Mouse (Mus musculus): ENCODE measurements around the gene Nomo1. TPM values are rescaled to one million over a fixed set of nuclear protein-coding genes. Genes with fewer than 3 reads are reported as not detected.
A peak's percentile ranks its signal among the peaks of the same experiment; 100 is the strongest.

Gene Nomo1
- polyA plus RNA-seq, 1 experiment from 2014 or later: 34.4 TPM

DNA sequence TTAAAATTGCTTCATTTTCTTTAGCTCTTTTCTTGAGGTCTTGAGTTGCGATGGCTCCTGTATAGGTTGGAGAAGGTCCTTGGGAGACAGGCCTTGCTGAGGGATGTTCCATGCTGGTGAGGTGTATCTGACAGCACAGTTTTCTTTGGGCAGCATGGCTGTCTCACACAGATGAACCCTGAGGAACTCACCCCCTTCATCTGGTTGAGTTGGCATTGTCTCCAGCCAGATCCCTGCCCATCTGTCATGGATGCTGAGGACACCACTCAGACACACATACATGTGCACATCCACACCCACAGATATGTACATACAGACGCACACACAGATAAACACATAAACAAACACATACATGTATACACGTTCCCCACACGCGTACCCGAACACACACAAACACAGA lies 29.8 kb downstream of the Nomo1 start:
- no peaks in the 10 kb centered on the region for H3K4me1 ChIP-seq (replicated peaks; ENCODE audit: control insufficient read depth, insufficient read depth, low read length)
- ATAC-seq: no peak
- H3K9me3 ChIP-seq (ENCODE audit: control insufficient read depth): no peaks in the 10 kb centered on the region
- TF ChIP-seq CTCF (IDR thresholded peaks at IDR 0.05; ENCODE audit: low read depth): no peak
- no peak overlapping the region for H3K27ac ChIP-seq (ENCODE audit: low read depth, low read length)
- peaks cover 94% of the 10 kb centered on the region for H3K36me3 ChIP-seq (ENCODE audit: control insufficient read depth, insufficient read depth)
- H3K27me3 ChIP-seq (replicated peaks; ENCODE audit: control insufficient read depth, insufficient read depth, low read length): no peaks in the 10 kb centered on the region
- H3K4me2 ChIP-seq (replicated peaks; ENCODE audit: low read depth): no peak overlapping the region
- H3K4me3 ChIP-seq (ENCODE audit: low read depth, low read length): no peak overlapping the region
- WGBS: 94% methylated on average over 6 of the region's 6 CpGs
- no peak overlapping the region for H3K9ac ChIP-seq (ENCODE audit: low read depth, low read length)

DNA sequence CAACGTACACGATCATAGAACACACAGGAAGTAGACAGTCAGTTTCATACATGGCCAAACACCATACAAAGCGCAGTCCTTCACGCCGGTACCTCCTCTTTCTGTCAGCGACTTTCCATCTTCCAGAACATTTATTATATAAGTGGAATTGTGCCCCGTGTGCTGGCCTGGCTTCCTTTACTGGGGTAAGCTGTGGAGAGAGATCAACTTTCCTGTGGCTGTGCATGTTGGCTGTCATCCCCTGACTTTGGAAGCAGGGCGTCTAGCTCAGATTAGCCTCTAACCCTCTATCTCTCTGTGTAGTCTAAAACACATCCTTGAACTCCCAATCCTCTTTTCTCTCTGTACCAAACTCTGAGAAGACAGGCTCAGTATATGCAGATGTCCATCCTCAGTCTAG lies 35.3 kb downstream of the Nomo1 start:
- Histone ChIP-seq H3K4me2 (replicated peaks; ENCODE audit: low read depth) (no peak overlapping the region), H3K9ac (ENCODE audit: low read depth, low read length) (no peak overlapping the region), H3K27me3 (replicated peaks; ENCODE audit: control insufficient read depth, insufficient read depth, low read length) (no peaks in the 10 kb centered on the region), H3K9me3 (ENCODE audit: control insufficient read depth) (no peaks in the 10 kb centered on the region), H3K27ac (ENCODE audit: low read depth, low read length) (no peak overlapping the region), H3K4me1 (replicated peaks; ENCODE audit: control insufficient read depth, insufficient read depth, low read length) (no peaks in the 10 kb centered on the region), H3K4me3 (ENCODE audit: low read depth, low read length) (no peak overlapping the region), H3K36me3 (ENCODE audit: control insufficient read depth, insufficient read depth) (peaks cover 96% of the 10 kb centered on the region)
- 96% methylated on average over 8 of the region's 8 CpGs for WGBS
- ATAC-seq: no peak
- TF ChIP-seq CTCF (IDR thresholded peaks at IDR 0.05; ENCODE audit: low read depth): no peak

DNA sequence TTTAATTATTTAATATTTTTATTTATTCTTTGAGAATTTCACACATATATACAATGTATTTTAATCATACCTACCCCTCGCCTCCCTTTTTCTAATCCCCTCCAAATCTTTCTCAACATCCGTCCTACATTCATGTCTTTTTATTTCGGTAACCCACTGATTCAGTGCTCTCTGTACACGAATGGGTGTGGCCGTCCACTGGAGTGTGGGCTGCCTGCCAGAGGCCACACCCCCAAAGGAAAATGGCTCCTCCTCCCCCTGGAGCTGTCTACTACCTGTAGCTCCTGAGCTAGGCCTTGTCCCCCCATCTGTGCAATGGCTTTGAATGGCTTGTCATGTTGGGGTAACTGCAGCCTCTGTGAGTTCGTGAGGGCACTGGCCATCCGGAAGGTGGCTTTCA lies 43.3 kb downstream of the Nomo1 start:
- WGBS: 77% methylated on average over 7 of the region's 7 CpGs
- Histone ChIP-seq H3K9ac (ENCODE audit: low read depth, low read length) (no peak overlapping the region), H3K4me2 (replicated peaks; ENCODE audit: low read depth) (no peak overlapping the region), H3K36me3 (ENCODE audit: control insufficient read depth, insufficient read depth) (peaks cover 83% of the 10 kb centered on the region), H3K9me3 (ENCODE audit: control insufficient read depth) (no peaks in the 10 kb centered on the region), H3K4me3 (ENCODE audit: low read depth, low read length) (no peak overlapping the region), H3K27ac (ENCODE audit: low read depth, low read length) (no peak overlapping the region), H3K27me3 (replicated peaks; ENCODE audit: control insufficient read depth, insufficient read depth, low read length) (no peaks in the 10 kb centered on the region), H3K4me1 (replicated peaks; ENCODE audit: control insufficient read depth, insufficient read depth, low read length) (no peaks in the 10 kb centered on the region)
- no peak for TF ChIP-seq CTCF (IDR thresholded peaks at IDR 0.05; ENCODE audit: low read depth)
- ATAC-seq: no peak

DNA sequence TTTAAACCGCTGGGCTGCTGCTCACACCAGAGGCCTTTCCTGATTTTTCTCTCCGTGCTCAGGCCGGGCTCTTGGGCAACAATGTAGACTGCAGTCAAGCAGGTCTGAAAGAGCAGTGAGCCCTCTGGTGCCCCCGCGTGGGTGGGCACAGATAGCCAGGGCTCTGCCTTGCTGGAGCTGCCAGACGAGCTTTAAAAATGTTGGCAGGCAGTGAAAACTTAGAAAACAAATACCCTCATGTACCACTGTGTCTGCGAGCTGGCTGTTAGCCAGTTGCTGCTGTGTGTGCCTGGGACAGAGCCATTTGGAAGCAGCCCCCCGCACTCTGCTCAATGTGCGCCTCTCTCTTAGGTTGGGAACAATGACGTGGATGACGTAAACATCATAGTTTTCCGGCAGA lies 44.2 kb downstream of the Nomo1 start:
- H3K36me3 ChIP-seq (ENCODE audit: control insufficient read depth, insufficient read depth): peaks cover 83% of the 10 kb centered on the region
- ATAC-seq: no peak
- 83% methylated on average over 12 of the region's 12 CpGs for WGBS

DNA sequence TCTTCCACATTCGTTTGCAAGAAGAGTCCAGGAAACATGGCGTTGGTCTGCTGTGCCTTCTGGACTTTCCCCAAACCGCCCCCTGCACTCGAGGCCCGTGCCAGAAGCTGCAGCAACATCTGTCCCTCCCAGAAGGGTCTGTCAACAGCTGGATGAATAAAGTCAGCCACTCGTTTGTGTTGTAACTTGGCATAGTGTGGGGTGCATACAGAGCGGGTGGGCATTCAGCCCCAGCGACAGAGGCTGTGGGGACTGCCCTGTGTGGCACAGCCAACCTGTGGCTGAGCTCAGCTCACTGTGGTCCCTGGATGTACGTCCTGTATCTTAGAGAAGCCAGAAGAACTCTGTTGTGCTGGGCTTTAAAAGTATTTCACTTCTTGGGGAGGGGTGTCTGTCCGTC lies 50.5 kb downstream of the Nomo1 start:
- Histone ChIP-seq H3K27ac (ENCODE audit: low read depth, low read length) (no peak overlapping the region), H3K4me2 (replicated peaks; ENCODE audit: low read depth) (no peak overlapping the region), H3K9ac (ENCODE audit: low read depth, low read length) (no peak overlapping the region), H3K4me1 (replicated peaks; ENCODE audit: control insufficient read depth, insufficient read depth, low read length) (peaks cover 8% of the 10 kb centered on the region; the same call in 1 of the 2 replicates), H3K9me3 (ENCODE audit: control insufficient read depth) (no peaks in the 10 kb centered on the region), H3K36me3 (ENCODE audit: control insufficient read depth, insufficient read depth) (peaks cover 54% of the 10 kb centered on the region), H3K4me3 (ENCODE audit: low read depth, low read length) (no peak overlapping the region), H3K27me3 (replicated peaks; ENCODE audit: control insufficient read depth, insufficient read depth, low read length) (no peaks in the 10 kb centered on the region)
- TF ChIP-seq CTCF (IDR thresholded peaks at IDR 0.05; ENCODE audit: low read depth): no peak
- WGBS: 68% methylated on average over 10 of the region's 10 CpGs
- no peak for ATAC-seq

More for the DNA sequence above, 44.2 kb downstream of the Nomo1 start:
- Histone ChIP-seq H3K4me1 (replicated peaks; ENCODE audit: control insufficient read depth, insufficient read depth, low read length) (no peaks in the 10 kb centered on the region), H3K27ac (ENCODE audit: low read depth, low read length) (no peak overlapping the region), H3K27me3 (replicated peaks; ENCODE audit: control insufficient read depth, insufficient read depth, low read length) (no peaks in the 10 kb centered on the region), H3K4me3 (ENCODE audit: low read depth, low read length) (no peak overlapping the region), H3K9me3 (ENCODE audit: control insufficient read depth) (no peaks in the 10 kb centered on the region), H3K4me2 (replicated peaks; ENCODE audit: low read depth) (no peak overlapping the region), H3K9ac (ENCODE audit: low read depth, low read length) (no peak overlapping the region)
- no peak for TF ChIP-seq CTCF (IDR thresholded peaks at IDR 0.05; ENCODE audit: low read depth)

DNA sequence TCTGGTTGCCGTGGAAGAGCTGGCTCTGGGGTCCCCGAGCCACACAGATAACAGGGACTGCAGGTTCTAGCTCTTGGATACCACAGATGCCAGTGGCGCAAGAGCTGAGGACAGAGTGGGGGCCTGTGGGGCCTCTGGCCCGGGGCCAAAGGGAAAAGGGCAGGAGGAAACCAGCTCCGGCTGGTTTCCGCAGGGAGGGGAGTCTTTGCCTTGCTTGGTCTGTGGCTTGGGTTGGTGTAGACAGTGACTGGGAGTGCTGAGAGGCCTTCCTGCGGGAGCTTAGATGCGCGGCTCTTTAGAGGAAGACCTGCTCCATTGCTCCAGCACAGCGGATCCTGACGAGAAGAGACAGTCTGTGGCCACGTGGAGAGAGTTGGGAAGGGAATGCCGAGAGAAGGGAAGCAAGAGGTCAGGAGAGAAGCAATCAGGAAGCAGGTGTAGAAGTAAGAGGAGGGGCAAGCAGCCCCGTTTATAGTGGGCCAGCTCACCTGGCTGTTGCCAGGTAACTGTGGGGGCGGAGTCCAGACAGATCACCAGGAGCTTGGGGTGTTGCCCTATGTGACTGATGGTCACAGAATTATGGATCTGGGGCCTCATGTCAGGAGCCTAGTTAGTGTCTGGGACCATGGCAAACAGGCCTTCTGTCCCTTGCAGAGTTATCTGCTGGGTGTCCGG lies 51.5 kb downstream of the Nomo1 start:
- Histone ChIP-seq H3K9ac (ENCODE audit: low read depth, low read length) (no peak overlapping the region), H3K9me3 (ENCODE audit: control insufficient read depth) (no peaks in the 10 kb centered on the region), H3K27me3 (replicated peaks; ENCODE audit: control insufficient read depth, insufficient read depth, low read length) (no peaks in the 10 kb centered on the region), H3K4me2 (replicated peaks; ENCODE audit: low read depth) (peak overlapping the region; percentile 46), H3K36me3 (ENCODE audit: control insufficient read depth, insufficient read depth) (peaks cover 45% of the 10 kb centered on the region), H3K4me3 (ENCODE audit: low read depth, low read length) (no peak overlapping the region), H3K4me1 (replicated peaks; ENCODE audit: control insufficient read depth, insufficient read depth, low read length) (peaks cover 8% of the 10 kb centered on the region; the same call in 1 of the 2 replicates), H3K27ac (ENCODE audit: low read depth, low read length) (peak overlapping the region; percentile 60)
- TF ChIP-seq CTCF (IDR thresholded peaks at IDR 0.05; ENCODE audit: low read depth): no peak
- WGBS: 23% methylated on average over 16 of the region's 16 CpGs
- peak; percentile 87 for ATAC-seq
